Mouse (Mus musculus) ovary, postnatal 10 days (tissue): Measurements from ENCODE around the gene Tssk3.
"Not testable (repeated sequence)": the region's sequence is repeated elsewhere in the genome, so short reads cannot be mapped to it uniquely, and the experiment has no call there.

Source experiments
- DNase-seq: peaks from one replicate; pipeline ENCODE4 v3.0.0; 2022; ENCODE audit warnings: low spot score

The Tssk3 gene

GRCm38 (mm10) chr4:129490972-129491880, at the start of gene Tssk3, which contains the start of gene Fam229a:
Gene Tssk3 (minus strand): TSS chr4:129491022.
Gene Fam229a (plus strand): TSS chr4:129491190.
- DNase-seq: no peak

- DNase-seq: no peak
Observed at GRCm38 (mm10) chr4:129540012-129540411, 49.2 kb upstream of the Tssk3 start.

GRCm38 (mm10) chr4:129528901-129529300, 38.1 kb upstream of the Tssk3 start:
- DNase-seq: not testable (repeated sequence)

GRCm38 (mm10) chr4:129525889-129526288, 35.1 kb upstream of the Tssk3 start:
- DNase-seq: no peak

GRCm38 (mm10) chr4:129525338-129525737, 34.5 kb upstream of the Tssk3 start:
- DNase-seq: no peak

- no peak for DNase-seq
Observed at GRCm38 (mm10) chr4:129518519-129518918, 27.7 kb upstream of the Tssk3 start.

- no peak for DNase-seq
Observed at GRCm38 (mm10) chr4:129516925-129517324, 26.1 kb upstream of the Tssk3 start.

GRCm38 (mm10) chr4:129514300-129514898, 23.6 kb upstream of the Tssk3 start:
- DNase-seq: peak; percentile 52

- DNase-seq: no peak
Observed at GRCm38 (mm10) chr4:129513891-129514290, 23.1 kb upstream of the Tssk3 start.

- DNase-seq: peak; percentile 90
Observed at GRCm38 (mm10) chr4:129513086-129513767, 22.4 kb upstream of the Tssk3 start, which contains the start of gene Marcksl1. Gene Marcksl1 (plus strand): TSS chr4:129513581.

- no peak for DNase-seq
Observed at GRCm38 (mm10) chr4:129511413-129512096, 20.7 kb upstream of the Tssk3 start.

GRCm38 (mm10) chr4:129510723-129511412, 20.0 kb upstream of the Tssk3 start:
- DNase-seq: no peak

GRCm38 (mm10) chr4:129509650-129510049, 18.8 kb upstream of the Tssk3 start:
- DNase-seq: no peak

- no peak for DNase-seq
Observed at GRCm38 (mm10) chr4:129508834-129509600, 18.2 kb upstream of the Tssk3 start.

GRCm38 (mm10) chr4:129508237-129508515, 17.4 kb upstream of the Tssk3 start:
- no peak for DNase-seq

- no peak for DNase-seq
Observed at GRCm38 (mm10) chr4:129507434-129508236, 16.8 kb upstream of the Tssk3 start.

GRCm38 (mm10) chr4:129505511-129505910, 14.7 kb upstream of the Tssk3 start:
- DNase-seq: no peak

- no peak for DNase-seq
Observed at GRCm38 (mm10) chr4:129502901-129503444, 12.2 kb upstream of the Tssk3 start.

GRCm38 (mm10) chr4:129502327-129502888, 11.6 kb upstream of the Tssk3 start:
- DNase-seq: no peak
